Comparison of ENCODE assay signal across 25 mouse cellular contexts in the genomic region with DNA sequence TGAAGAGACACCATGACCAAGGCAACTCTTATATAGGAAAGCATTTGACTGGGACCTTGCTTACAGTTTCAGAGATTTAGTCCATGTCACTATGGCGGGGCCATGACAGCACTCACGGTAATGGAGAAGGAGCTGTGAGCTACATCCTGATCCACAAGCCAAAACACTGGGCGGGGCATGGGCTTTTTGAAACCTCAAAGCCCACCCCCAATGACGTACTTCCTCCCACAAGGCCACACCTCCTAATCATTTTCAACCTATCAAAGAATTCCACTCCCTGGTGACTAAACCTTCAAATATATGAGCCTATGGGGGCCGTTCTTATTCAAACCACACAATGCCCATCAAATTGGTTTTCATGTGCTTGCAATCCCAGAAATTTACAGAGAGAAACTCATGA. TPM values are rescaled to one million over a fixed set of nuclear protein-coding genes. Genes with fewer than 3 reads are reported as not detected.
"Had no signal": no experiment of that assay in that cellular context is flagged by ENCODE, and none has a peak within 500 bp of the region (broad histone marks: within the 10 kb centered on the region; RNA-seq: fewer than 3 reads in every experiment).

No protein-coding gene starts in this region.

- ATAC-seq: liver, embryonic 12.5 days; midbrain, embryonic 13.5 days; midbrain, embryonic 16.5 days had no signal

- H3K27me3 ChIP-seq: kidney, embryonic 15.5 days; limb, embryonic 12.5 days; limb, embryonic 15.5 days; liver, embryonic 12.5 days; lung, embryonic 15.5 days; midbrain, embryonic 13.5 days; neural tube, embryonic 13.5 days; stomach, embryonic 15.5 days had no signal

- H3K4me1 ChIP-seq: liver, embryonic 15.5 days had no signal

- DNase-seq: kidney, adult 2 months; kidney, postnatal 10 days; kidney, postnatal 36 days; left cerebral cortex, postnatal 4 days; lung, adult 18-20 months; lung, postnatal 10 days; lung, postnatal 36 days; retina, postnatal 1 day; thymus, postnatal 25 days had no signal

- H3K9me3 ChIP-seq: kidney, embryonic 15.5 days; limb, embryonic 12.5 days; limb, embryonic 15.5 days; liver, embryonic 12.5 days; liver, embryonic 15.5 days; lung, embryonic 15.5 days; megakaryocyte, embryonic 14.5 days; midbrain, embryonic 10.5 days; midbrain, embryonic 13.5 days; neural tube, embryonic 13.5 days; stomach, embryonic 15.5 days had no signal

- H3K4me2 ChIP-seq: kidney, embryonic 15.5 days; limb, embryonic 12.5 days; limb, embryonic 15.5 days; liver, embryonic 12.5 days; liver, embryonic 15.5 days; lung, embryonic 15.5 days; midbrain, embryonic 13.5 days; neural tube, embryonic 13.5 days; stomach, embryonic 15.5 days had no signal

- H3K9ac ChIP-seq: kidney, embryonic 15.5 days; limb, embryonic 12.5 days; limb, embryonic 15.5 days; liver, embryonic 12.5 days; liver, embryonic 15.5 days; lung, embryonic 15.5 days; midbrain, embryonic 13.5 days; neural tube, embryonic 13.5 days; stomach, embryonic 15.5 days had no signal

- H3K27ac ChIP-seq: kidney, embryonic 15.5 days; limb, embryonic 12.5 days; limb, embryonic 15.5 days; liver, embryonic 12.5 days; liver, embryonic 15.5 days; lung, embryonic 15.5 days; midbrain, embryonic 10.5 days; midbrain, embryonic 13.5 days; neural tube, embryonic 13.5 days; stomach, embryonic 15.5 days had no signal

- H3K4me3 ChIP-seq: kidney, embryonic 15.5 days; limb, embryonic 12.5 days; limb, embryonic 15.5 days; liver, embryonic 12.5 days; liver, embryonic 15.5 days; lung, embryonic 15.5 days; megakaryocyte, embryonic 14.5 days; midbrain, embryonic 10.5 days; midbrain, embryonic 13.5 days; myocyte; neural tube, embryonic 13.5 days; stomach, embryonic 15.5 days had no signal

- H3K36me3 ChIP-seq: kidney, embryonic 15.5 days; limb, embryonic 12.5 days; limb, embryonic 15.5 days; liver, embryonic 12.5 days; liver, embryonic 15.5 days; lung, embryonic 15.5 days; midbrain, embryonic 10.5 days; midbrain, embryonic 13.5 days; neural tube, embryonic 13.5 days; stomach, embryonic 15.5 days had no signal

RNA-seq across cellular contexts. Expression of a gene that starts 47.1 kb away (rescaled TPM):
- total RNA-seq: left cerebral cortex, postnatal 14 days; left cerebral cortex, postnatal 4 days; monocyte, adult 5-6 weeks; neutrophil, adult 5-6 weeks had no signal
- polyA plus RNA-seq: limb, embryonic 12.5 days; limb, embryonic 15.5 days; neural tube, embryonic 13.5 days had no signal
